Mouse (Mus musculus) liver, postnatal 0 days (tissue): Measurements from ENCODE around the gene Chsy1.

Source experiments
- CTCF ChIP-seq: sonication (generic); IDR thresholded peaks from 2 replicates; pipeline ENCODE4 v1.5.1; 2016; ENCODE audit warnings: antibody characterized with exemption, low read depth
- EP300 ChIP-seq: IDR thresholded peaks from 2 replicates; pipeline ENCODE4 v1.6.1; 2016; ENCODE audit warnings: antibody characterized with exemption, low read depth, mild to moderate bottlenecking

GRCm38 (mm10) chr7:66111211-66111610, 1.9 kb downstream of the Chsy1 start:
- TF ChIP-seq CTCF (no peak), EP300 (no peak)
